Mouse (Mus musculus) hindbrain, embryonic 16.5 days (tissue): ENCODE results near the gene Nr0b2. TPM values are rescaled to one million over a fixed set of nuclear protein-coding genes. Genes with fewer than 3 reads are reported as not detected.

Source experiments
- ATAC-seq: fragments of 200-750 bp; cut with Nextera tagmentation; 2 replicates; pipeline ENCODE4 v1.8.0; 2017; ENCODE audit warnings: moderate TSS enrichment, moderate library complexity
- H3K27ac ChIP-seq: fragments of 300-500 bp; sonication (generic); 2 replicates; pipeline ENCODE4 v1.5.1; 2014; ENCODE audit warnings: low read depth, mild to moderate bottlenecking, control low read depth, low read length, moderate library complexity
- H3K27me3 ChIP-seq: fragments of 300-500 bp; sonication (generic); replicated peaks from 2 replicates; pipeline ENCODE4 v1.6.1; 2014; ENCODE audit warnings: low read length; ENCODE audit not compliant: control insufficient read depth, insufficient read depth
- H3K36me3 ChIP-seq: fragments of 300-500 bp; sonication (generic); 2 replicates; pipeline ENCODE4 v1.6.1; 2014; ENCODE audit warnings: mild to moderate bottlenecking, low read length, moderate library complexity, mixed read lengths; ENCODE audit not compliant: control insufficient read depth, insufficient read depth
- H3K4me1 ChIP-seq: fragments of 300-500 bp; sonication (generic); 2 replicates; pipeline ENCODE4 v1.6.1; 2014; ENCODE audit warnings: low read depth, low read length; ENCODE audit not compliant: control insufficient read depth, insufficient read depth
- H3K4me2 ChIP-seq: fragments of 300-500 bp; sonication (generic); 2 replicates; pipeline ENCODE4 v1.6.1; 2014; ENCODE audit warnings: mild to moderate bottlenecking, low read length, control low read depth, moderate library complexity
- H3K4me3 ChIP-seq: fragments of 300-500 bp; sonication (generic); 2 replicates; pipeline ENCODE4 v1.5.1; 2014; ENCODE audit warnings: mild to moderate bottlenecking, low read length, control low read depth, moderate library complexity
- H3K9ac ChIP-seq: fragments of 300-500 bp; sonication (generic); 2 replicates; pipeline ENCODE4 v1.6.1; 2014; ENCODE audit warnings: low read depth, mild to moderate bottlenecking, control low read depth, low read length, moderate library complexity
- H3K9me3 ChIP-seq: fragments of 300-500 bp; sonication (generic); 2 replicates; pipeline ENCODE4 v1.6.1; 2014; ENCODE audit warnings: mild to moderate bottlenecking, low read length, moderate library complexity; ENCODE audit not compliant: control insufficient read depth
- WGBS: fragments of 180-500 bp; shearing (Covaris S2); extraction: QIAGEN DNeasy Blood & Tissue Kit; methylation state at CpG from one replicate; pipeline ENCODE4 v1.1.7; 2014; 5-methylcytosine and 5-hydroxymethylcytosine counted together
- polyA plus RNA-seq: library from polyadenylated mRNA; unstranded; fragments of >200 nt; fragmentation: Nextera tagmentation; extraction: Ambion mirVana; gene quantifications from 2 replicates; pipeline ENCODE4 v1.2.1, GENCODE M21; 2015

Gene Nr0b2
- polyA plus RNA-seq, 1 experiment from 2014 or later, result not detected

- no peak overlapping the region for H3K4me2 ChIP-seq
- peaks cover 24% of the 10 kb centered on the region for H3K36me3 ChIP-seq
- no peak overlapping the region for H3K27ac ChIP-seq
- ATAC-seq, result no peak
- 59% methylated on average over 12 of the region's 12 CpGs for WGBS
- peaks cover 7% of the 10 kb centered on the region for H3K4me1 ChIP-seq
- H3K9me3 ChIP-seq, result no peaks in the 10 kb centered on the region
- H3K4me3 ChIP-seq, result no peak overlapping the region
- H3K9ac ChIP-seq, result no peak overlapping the region
- H3K27me3 ChIP-seq, result no peaks in the 10 kb centered on the region
Observed at GRCm38 (mm10) chr4:133577983-133578382, 24.8 kb downstream of the Nr0b2 start.

- peak overlapping the region; percentile 85 for H3K4me3 ChIP-seq
- peak overlapping the region; percentile 91 for H3K9ac ChIP-seq
- peak overlapping the region; percentile 85 for H3K27ac ChIP-seq
- H3K4me2 ChIP-seq, result peak overlapping the region; percentile 100
- H3K9me3 ChIP-seq, result no peaks in the 10 kb centered on the region
- 0 out of 2 replicates have a peak, but pooled peaks have one; percentile 24 for ATAC-seq
- WGBS, result 68% methylated on average over 6 of the region's 6 CpGs
- H3K27me3 ChIP-seq, result no peaks in the 10 kb centered on the region
- peaks cover 29% of the 10 kb centered on the region for H3K36me3 ChIP-seq
- peaks cover 12% of the 10 kb centered on the region for H3K4me1 ChIP-seq
Observed at GRCm38 (mm10) chr4:133583690-133584058, 30.5 kb downstream of the Nr0b2 start.

DNA sequence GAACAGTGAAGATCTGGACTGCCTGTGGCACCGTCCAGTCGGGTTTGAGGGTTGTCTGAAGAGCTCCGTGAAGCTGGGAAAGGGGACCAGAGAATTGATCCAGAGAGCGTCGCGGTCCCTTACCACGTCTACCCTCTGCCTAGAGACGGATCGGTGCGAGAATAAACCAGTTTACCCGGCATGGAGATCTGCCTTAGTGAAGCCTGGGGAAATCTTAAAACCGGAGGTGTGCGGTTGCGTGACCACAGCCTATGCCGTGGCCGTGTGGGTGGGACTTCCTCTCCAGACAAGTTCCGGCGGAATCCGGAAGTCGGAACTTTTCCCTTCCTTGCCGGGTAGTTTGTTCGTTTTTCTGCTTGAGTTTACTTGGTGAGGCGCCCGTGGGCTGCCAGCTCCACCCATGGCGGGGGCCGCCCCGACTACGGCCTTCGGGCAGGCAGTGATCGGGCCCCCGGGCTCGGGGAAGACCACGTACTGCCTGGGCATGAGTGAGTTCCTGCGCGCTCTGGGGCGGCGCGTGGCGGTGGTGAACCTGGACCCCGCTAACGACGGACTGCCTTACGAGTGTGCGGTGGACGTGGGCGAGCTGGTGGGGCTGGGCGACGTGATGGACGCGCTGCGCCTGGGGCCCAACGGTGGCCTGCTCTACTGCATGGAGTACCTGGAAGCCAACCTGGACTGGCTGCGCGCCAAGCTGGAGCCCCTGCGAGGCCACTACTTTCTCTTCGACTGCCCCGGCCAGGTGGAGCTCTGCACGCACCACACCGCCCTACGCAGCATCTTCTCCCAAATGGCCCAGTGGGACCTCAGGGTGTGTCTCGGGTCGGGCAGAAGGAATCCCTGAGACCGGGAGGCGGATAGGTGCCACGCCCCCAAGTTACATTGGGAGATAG, 31.1 kb downstream of the Nr0b2 start, which contains the start of gene Gpn2:
Gene Gpn2 (plus strand): TSS at position 304 of the 893 bp plus-strand sequence.
- H3K4me2 ChIP-seq, result peak within 1 kb of the TSS; percentile 100
- peaks cover 28% of the 10 kb centered on the region for H3K36me3 ChIP-seq
- H3K27ac ChIP-seq, result peak within 1 kb of the TSS; percentile 85
- ATAC-seq, result peak; percentile 92
- H3K4me3 ChIP-seq, result peak within 1 kb of the TSS; percentile 85
- 2% methylated on average over 65 of the region's 65 CpGs for WGBS
- H3K9ac ChIP-seq, result peak within 1 kb of the TSS; percentile 91
- H3K4me1 ChIP-seq, result peaks cover 12% of the 10 kb centered on the region
- H3K9me3 ChIP-seq, result no peaks in the 10 kb centered on the region
- H3K27me3 ChIP-seq, result no peaks in the 10 kb centered on the region

DNA sequence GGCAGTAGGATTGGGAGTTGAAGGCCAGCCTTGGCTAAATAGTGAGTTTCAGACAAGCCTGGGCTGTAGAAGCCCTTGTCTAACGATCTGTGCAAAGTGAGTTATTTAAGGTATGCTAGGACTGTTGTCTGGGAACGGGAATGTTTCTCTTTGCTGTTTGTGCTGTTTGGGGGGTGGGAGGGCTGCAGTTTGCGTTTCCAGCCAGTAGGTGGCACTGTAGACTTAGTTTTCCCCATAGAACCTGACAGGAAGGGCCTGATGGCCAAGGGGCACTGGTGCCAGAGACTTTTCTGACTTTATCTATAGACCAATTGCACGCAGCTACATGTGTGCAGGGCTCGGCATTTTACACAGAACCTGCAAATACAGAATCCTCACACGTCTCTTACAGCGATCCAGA, 39.4 kb downstream of the Nr0b2 start:
- Histone ChIP-seq H3K9me3 (no peaks in the 10 kb centered on the region), H3K4me1 (no peaks in the 10 kb centered on the region), H3K4me2 (no peak overlapping the region), H3K9ac (no peak overlapping the region), H3K27me3 (no peaks in the 10 kb centered on the region), H3K36me3 (peaks cover 19% of the 10 kb centered on the region), H3K27ac (no peak overlapping the region), H3K4me3 (no peak overlapping the region)
- peak; percentile 30; the same call in 1 of the 2 replicates for ATAC-seq
- WGBS, result 33% methylated on average over 7 of the region's 7 CpGs

GRCm38 (mm10) chr4:133595538-133595937, 42.4 kb downstream of the Nr0b2 start:
- Histone ChIP-seq H3K4me2 (no peak overlapping the region), H3K9ac (no peak overlapping the region), H3K4me1 (peaks cover 9% of the 10 kb centered on the region; the same call in 1 of the 2 replicates), H3K9me3 (no peaks in the 10 kb centered on the region), H3K4me3 (no peak overlapping the region), H3K27me3 (peaks cover 24% of the 10 kb centered on the region), H3K36me3 (peaks cover 5% of the 10 kb centered on the region; the same call in 1 of the 2 replicates), H3K27ac (no peak overlapping the region)
- no peak for ATAC-seq
- 75% methylated on average over 7 of the region's 7 CpGs for WGBS

DNA sequence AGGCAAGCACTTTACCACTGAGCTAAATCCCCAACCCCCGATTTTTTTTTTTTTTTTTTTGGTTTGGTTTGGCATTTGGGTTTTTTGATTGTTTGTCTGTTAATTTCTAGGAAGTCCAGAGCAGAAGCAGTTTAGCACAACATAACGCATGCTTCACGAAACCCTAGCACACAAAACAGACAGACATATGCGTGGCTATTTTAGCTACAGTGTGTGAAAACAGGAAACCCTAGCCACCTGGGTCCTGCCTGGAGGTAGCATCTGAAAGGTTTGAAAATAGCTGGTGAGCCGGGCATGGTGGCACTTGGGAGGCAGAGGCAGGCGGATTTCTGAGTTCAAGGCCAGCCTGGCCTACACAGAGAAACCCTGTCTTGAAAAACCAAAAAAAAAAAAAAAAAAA, 42.9 kb downstream of the Nr0b2 start:
- Histone ChIP-seq H3K27me3 (peaks cover 24% of the 10 kb centered on the region), H3K27ac (no peak overlapping the region), H3K9me3 (no peaks in the 10 kb centered on the region), H3K4me3 (no peak overlapping the region), H3K36me3 (peaks cover 4% of the 10 kb centered on the region; the same call in 1 of the 2 replicates), H3K4me2 (no peak overlapping the region), H3K9ac (no peak overlapping the region), H3K4me1 (peaks cover 9% of the 10 kb centered on the region; the same call in 1 of the 2 replicates)
- WGBS, result 84% methylated on average over 6 of the region's 6 CpGs
- no peak for ATAC-seq

DNA sequence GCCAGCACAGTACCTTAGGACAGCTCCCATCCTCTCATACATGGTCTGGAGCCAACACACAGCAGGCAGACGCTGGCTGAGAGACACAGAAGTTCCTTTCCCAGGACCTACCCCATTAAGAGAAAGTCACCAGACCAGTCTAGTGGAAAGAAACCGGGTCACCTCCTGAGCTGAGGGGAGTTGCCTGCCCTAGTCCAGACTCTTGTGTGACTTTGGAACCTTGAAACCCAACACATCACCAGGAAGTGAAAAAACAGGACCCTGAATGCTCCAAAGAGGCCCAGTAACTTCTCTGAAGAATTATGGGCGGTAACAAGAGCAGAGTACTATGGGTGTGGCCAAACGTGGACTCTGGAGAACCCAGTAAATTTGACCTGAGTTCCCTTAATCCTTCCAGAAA, 45.4 kb downstream of the Nr0b2 start:
- Histone ChIP-seq H3K36me3 (no peaks in the 10 kb centered on the region), H3K4me3 (no peak overlapping the region), H3K9me3 (no peaks in the 10 kb centered on the region), H3K27ac (no peak overlapping the region), H3K4me2 (no peak overlapping the region), H3K27me3 (peaks cover 40% of the 10 kb centered on the region), H3K4me1 (peaks cover 11% of the 10 kb centered on the region; the same call in 1 of the 2 replicates), H3K9ac (no peak overlapping the region)
- ATAC-seq, result no peak
- WGBS, result 45% methylated on average over 4 of the region's 4 CpGs

GRCm38 (mm10) chr4:133599116-133599515, 45.9 kb downstream of the Nr0b2 start:
- 29% methylated on average over 7 of the region's 7 CpGs for WGBS
- no peaks in the 10 kb centered on the region for H3K9me3 ChIP-seq
- H3K4me3 ChIP-seq, result peak overlapping the region; percentile 46
- ATAC-seq, result no peak
- no peaks in the 10 kb centered on the region for H3K36me3 ChIP-seq
- no peak overlapping the region for H3K27ac ChIP-seq
- peaks cover 40% of the 10 kb centered on the region for H3K27me3 ChIP-seq
- peak overlapping the region; percentile 77 for H3K4me2 ChIP-seq
- H3K4me1 ChIP-seq, result peaks cover 11% of the 10 kb centered on the region; the same call in 1 of the 2 replicates
- peak overlapping the region; percentile 33; the same call in 1 of the 2 replicates for H3K9ac ChIP-seq

DNA sequence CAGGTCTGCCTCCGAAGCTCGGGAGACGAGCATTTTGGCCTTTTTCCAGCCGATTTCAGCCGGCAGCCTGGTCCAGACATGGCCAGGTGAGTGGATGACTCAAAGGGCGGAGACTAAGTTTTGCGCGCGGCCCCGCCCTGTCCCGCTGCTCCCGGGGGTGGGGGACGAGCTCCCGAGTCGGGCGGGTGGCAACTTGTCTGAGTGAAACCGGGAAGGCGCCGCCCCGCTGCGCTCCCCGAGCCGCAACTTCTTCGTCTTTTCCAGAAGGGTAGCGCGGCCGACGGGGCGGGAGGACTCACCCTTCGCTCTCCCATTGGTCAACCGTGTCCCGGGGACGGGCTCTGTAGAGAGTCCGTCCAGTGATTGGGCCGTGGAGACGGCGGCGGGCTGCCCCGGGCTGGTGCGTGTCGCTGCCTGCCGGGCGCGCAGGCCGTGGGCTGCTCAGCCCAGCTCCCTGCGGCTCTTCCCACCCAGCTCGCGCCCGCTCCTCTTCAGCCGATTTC, 46.4 kb downstream of the Nr0b2 start:
- Histone ChIP-seq H3K9me3 (no peaks in the 10 kb centered on the region), H3K4me2 (peak overlapping the region; percentile 77), H3K27ac (no peak overlapping the region), H3K4me3 (peak overlapping the region; percentile 46), H3K27me3 (peaks cover 40% of the 10 kb centered on the region), H3K36me3 (no peaks in the 10 kb centered on the region), H3K9ac (peak overlapping the region; percentile 33), H3K4me1 (peaks cover 11% of the 10 kb centered on the region; the same call in 1 of the 2 replicates)
- peak; percentile 93 for ATAC-seq
- 0% methylated on average over 45 of the region's 50 CpGs for WGBS
